Mouse (Mus musculus): Measurements from ENCODE around the gene Nrxn2. TPM values are rescaled to one million over a fixed set of nuclear protein-coding genes. Genes with fewer than 3 reads are reported as not detected.

Nrxn2 gene
- total RNA-seq, 4 experiments from 2014 or later, result 8.8 to 12.5 (median 11.5) TPM

GRCm38 (mm10) chr19:6452672-6453310 is 34.3 kb downstream of the Nrxn2 start:
- DNase-seq, result no peak

DNA sequence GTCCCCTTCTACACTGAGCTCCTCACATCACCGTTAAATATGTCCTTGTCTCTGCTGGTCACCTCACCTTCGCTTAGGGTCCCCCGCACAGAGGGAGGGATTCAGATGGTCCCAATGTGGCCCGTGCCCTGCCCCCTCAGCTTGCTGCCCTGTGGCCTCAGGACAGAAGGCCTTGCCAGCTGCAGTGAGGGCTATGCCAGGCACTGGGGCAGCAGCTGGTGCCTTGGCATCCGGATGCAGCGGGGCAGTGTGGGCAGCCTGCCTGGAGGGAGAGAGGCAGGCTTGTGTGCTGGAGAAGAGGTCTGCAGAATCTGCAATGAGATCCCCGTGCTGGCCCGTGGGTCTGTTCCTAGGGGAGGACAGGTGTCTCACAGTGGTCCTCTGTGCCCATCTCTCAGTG is 34.8 kb downstream of the Nrxn2 start:
- DNase-seq, result no peak

- no peak for DNase-seq
Measured at GRCm38 (mm10) chr19:6454041-6454720, 35.6 kb downstream of the Nrxn2 start.

DNA sequence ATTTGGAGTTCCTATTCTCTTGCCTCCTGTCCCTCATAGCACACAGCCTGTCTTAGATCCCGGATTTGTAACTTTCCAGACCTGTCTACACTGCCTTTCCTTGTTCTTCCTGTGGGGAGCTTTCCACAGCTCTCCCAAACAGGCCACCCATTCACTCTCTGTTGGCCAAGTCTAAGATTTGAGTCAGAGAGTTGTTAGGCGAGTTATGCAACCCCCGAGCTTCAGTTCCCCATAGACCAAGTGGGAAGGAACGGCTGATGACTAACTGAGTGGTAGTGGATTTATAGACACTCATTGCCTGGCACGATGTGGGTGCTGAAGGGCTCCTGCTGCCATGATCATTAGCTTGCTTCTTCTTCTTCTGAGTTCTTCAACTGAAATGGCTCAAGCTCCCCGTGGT is 41.0 kb downstream of the Nrxn2 start:
- DNase-seq, result no peak

- DNase-seq, result no peak
Measured at GRCm38 (mm10) chr19:6462841-6463240, 44.3 kb downstream of the Nrxn2 start.

DNA sequence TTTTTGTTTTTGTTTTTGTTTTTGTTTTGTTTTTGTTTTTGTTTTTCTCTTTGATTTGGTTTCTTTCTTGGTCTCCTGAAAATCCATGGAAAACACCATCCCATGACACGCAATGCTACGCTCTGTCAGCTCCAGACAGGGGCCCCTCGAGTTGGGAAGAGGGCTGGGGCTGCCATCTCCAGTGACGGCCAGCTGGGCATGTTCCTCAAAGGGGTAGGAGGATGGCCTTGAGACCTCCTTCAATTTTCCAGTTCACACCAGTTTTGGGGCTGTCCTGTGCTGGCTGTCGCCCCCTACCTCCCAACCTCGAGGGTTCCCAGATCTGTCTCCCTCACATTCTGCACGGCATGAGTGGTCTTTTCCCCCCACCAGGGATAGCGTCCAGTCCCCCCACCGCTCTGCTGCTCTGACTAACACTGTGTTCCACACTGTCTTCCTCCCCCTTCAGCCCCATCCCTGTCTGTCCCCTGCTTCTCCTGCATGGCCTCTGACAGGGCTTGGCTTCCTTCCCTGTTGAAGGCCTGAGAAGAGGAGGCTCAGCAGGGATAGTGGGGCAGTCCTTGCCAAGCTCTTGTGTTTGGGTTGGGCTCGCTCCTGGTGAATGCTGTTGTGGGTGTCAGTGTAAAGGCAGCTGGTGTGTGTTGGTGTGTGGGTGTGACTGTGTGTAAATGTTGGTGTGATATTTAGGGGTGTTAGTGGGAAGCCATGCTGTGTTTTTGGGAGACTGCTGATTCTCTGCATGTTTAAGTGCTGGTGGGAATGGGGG is 46.0 kb downstream of the Nrxn2 start:
- no peak for DNase-seq

- no peak for DNase-seq
Measured at GRCm38 (mm10) chr19:6465090-6465489, 46.6 kb downstream of the Nrxn2 start.

GRCm38 (mm10) chr19:6466945-6467344 is 48.4 kb downstream of the Nrxn2 start:
- no peak for DNase-seq

- no peak for DNase-seq
Measured at GRCm38 (mm10) chr19:6467374-6467979, 48.9 kb downstream of the Nrxn2 start.

- no peak for DNase-seq
Measured at GRCm38 (mm10) chr19:6471630-6472029, 53.1 kb downstream of the Nrxn2 start.

GRCm38 (mm10) chr19:6472821-6473220 is 54.3 kb downstream of the Nrxn2 start:
- DNase-seq, result no peak

DNA sequence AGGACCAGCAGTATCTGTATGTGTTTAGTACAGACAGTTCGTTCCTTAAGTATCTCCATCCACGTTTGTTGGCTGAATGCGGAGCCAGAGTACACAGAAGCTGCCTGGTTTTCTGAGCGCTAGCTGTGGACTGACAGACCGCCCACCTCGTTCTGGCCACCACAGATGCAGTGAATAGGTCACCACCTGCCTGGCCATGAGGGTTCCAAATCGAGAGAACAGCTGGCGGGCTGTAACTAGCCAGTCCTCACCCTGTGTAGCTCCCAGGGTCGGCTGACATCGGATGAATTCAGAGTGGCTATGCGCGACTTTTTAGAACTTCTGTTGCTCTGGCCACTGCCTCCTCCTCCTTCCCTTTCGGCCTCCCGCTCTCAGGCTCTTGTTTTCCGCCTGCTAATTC is 56.2 kb downstream of the Nrxn2 start:
- no peak for DNase-seq

GRCm38 (mm10) chr19:6475129-6475528 is 56.6 kb downstream of the Nrxn2 start:
- no peak for DNase-seq

DNA sequence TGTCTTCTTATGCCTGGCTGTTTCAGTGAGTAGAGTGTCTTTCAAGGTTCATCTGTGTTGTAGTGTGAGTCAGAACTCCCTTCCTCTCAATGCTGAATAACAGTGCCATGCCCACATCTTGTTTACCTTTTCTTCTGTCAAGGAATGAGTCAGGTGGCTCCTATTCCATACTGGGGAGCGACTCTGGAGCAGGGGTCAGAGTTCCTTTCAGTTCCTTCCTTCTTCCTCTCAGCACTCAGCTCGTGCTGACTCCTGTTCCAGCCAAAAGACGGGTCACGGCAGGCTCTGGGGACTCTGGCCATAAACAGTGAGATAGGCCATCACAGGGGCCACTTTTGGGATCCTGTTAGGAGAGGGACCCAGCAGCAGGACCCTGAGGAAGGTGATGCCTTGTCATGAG is 58.5 kb downstream of the Nrxn2 start:
- no peak for DNase-seq

DNA sequence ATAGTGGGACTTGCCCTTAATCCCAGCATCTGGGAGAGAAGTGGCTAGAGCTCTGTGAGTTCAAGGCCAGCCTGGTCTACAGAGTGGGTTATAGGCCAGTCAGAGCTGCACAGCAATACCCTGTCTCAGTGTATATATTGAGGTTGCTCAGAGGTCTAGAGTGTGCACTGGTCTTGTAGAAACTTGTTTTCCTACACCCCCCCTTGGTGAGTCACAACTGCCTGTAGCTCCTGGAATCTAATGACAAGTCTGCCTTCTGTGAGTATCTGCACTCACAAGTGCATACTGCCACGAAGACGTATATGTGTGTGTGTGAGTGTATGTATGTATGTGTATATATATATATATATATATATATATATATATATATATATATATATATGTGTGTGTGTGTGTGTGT is 60.0 kb downstream of the Nrxn2 start:
- no peak for DNase-seq

GRCm38 (mm10) chr19:6482886-6483285 is 64.4 kb downstream of the Nrxn2 start:
- DNase-seq, result no peak

DNA sequence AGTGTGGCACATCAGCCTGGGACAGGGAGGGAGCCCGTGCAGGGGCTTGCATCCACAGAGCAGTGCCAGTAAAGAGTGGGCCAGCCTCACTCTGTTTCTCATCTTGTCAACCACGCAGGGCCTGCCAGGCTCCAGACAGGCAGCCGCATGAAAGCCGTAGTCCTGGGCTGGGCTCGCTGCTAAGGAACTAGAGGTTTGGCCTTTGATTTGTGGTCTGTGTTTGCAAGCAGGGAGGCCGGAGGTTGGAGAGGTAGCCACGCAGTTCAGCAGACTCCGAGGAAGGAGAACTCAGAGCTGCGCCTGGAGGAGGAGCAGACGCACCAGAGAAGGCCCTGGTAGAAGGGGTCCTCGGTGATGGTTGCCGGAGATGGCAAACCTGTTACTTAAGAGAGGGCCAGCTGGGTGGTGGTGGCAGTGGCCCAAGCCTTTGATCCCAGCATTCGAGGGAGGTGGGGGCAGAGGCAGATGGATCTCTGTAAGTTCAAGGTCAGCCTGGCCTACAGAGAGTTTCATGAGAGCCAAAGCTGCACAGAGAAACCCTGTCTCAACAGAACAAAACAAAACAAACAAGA is 66.6 kb downstream of the Nrxn2 start:
- DNase-seq, result peak; percentile 52

DNA sequence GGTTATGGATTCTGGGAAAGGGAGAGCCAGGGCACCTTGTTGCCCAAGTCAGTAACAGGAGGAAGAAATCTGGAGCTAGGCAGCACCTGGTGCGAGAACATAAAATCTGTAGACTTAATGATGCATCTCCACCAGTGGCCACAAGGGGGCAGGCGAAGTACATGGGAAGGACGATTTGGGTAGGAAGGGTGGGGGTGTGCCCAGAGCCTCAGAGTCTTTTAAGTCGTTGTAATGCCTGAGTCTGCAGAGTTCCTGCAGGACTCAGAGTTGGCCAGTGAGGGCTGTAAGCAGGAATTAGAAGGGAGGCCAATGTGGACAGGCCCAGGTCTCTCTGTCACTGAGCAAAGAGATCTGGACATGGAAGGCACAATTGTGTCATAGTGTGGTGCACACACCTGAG is 70.5 kb downstream of the Nrxn2 start:
- DNase-seq, result peak; percentile 68

GRCm38 (mm10) chr19:6491538-6491937 is 73.0 kb downstream of the Nrxn2 start:
- no peak for DNase-seq

GRCm38 (mm10) chr19:6492124-6492523 is 73.6 kb downstream of the Nrxn2 start:
- DNase-seq, result peak; percentile 52

DNA sequence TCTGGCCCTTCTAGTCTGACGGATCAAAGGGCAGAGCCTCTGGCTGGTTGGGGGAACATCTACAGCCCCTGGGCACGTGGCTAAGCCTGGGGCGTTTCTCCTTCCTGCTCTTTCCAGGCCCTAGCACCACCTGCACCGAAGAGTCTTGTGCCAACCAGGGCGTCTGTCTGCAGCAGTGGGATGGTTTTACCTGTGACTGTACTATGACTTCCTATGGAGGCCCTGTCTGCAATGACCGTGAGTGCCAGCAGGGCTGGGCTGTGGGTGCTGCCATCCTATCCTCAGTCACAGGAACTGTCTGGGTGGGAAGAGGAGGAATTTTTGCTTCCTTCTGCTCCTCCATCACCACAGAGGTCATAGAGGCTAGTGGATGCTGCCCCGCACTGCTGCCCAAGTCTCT is 74.7 kb downstream of the Nrxn2 start:
- no peak for DNase-seq

DNA sequence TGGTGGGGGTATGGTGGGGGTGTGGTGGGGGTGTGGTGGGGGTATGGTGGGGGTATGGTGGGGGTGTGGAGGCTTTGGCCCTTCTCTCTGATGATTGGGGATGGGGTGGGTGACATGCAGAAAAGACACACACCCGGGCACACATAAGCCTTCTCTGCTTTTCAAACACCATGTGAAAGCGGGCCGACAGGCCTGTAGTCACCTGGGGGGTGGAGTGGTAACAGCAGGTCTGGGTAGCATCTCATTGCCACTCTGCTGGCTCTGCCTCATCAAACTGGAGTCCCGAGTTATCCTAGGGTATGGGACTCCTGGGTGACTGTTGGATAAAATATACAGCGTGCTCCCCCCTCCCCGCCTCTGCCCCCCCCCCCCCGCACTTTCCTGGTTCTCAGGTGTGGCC is 75.5 kb downstream of the Nrxn2 start:
- no peak for DNase-seq

Data from adrenal gland, adult 8-10 months (tissue).